Mouse (Mus musculus): ENCODE data around the gene Sec24a.

DNA sequence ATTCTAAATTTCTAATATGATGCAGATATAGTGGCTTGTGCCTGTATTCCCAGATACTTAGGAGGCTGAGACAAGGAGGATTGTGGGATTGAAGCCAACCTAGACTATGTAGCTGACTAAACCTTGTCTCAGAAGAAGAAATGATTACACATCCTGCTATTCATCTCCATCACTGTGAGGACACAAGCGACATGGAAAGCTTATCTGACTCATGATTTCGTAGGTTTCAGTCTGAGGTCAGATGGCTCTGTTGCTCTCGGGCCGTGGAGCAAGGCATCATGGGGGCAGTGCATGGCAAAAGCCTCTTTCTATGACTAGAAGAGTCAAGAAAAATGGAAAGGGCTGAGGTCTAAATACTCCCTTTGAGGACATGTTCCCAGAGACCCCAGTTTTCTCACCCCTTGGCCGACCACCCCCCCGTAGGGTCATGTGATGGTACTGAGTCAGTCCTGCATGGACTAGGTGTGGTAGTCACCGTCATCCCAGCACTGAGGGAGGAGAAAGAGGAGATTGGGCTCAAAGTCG is 48.6 kb upstream of the Sec24a start:
- TF ChIP-seq CTCF (IDR thresholded peaks at IDR 0.05; ENCODE audit: borderline replicate concordance, extremely low read depth, insufficient read depth, insufficient read length) (no peak), POLR2A (IDR thresholded peaks at IDR 0.05; ENCODE audit: borderline replicate concordance, extremely low read depth, insufficient read depth, insufficient read length, poor library complexity, severe bottlenecking) (no peak)
